Mouse (Mus musculus) C2C12 (cell line): ENCODE results near the gene Clip1.

Source experiments
- CTCF ChIP-seq: IDR thresholded peaks from one replicate; pipeline ENCODE4 v1.5.1; 2011; ENCODE audit not compliant: control insufficient read depth, insufficient read depth, insufficient read length
- MAX ChIP-seq: IDR thresholded peaks from one replicate; pipeline ENCODE4 v1.6.1; 2011; ENCODE audit warnings: mild to moderate bottlenecking, control low read depth
- MYOD1 ChIP-seq: IDR thresholded peaks from one replicate; pipeline ENCODE4 v1.6.1; 2011; ENCODE audit warnings: low read depth; ENCODE audit not compliant: control insufficient read depth, insufficient read length
- MYOG ChIP-seq: IDR thresholded peaks from one replicate; pipeline ENCODE4 v1.6.1; 2011; ENCODE audit not compliant: control insufficient read depth, insufficient read length; ENCODE audit errors: extremely low read depth
- USF1 ChIP-seq: IDR thresholded peaks from one replicate; pipeline ENCODE4 v1.6.1; 2011; ENCODE audit warnings: low read depth, mild to moderate bottlenecking, control low read depth, moderate library complexity

GRCm38 (mm10) chr5:123573362-123573761, 111.1 kb downstream of the Clip1 start:
- TF ChIP-seq CTCF (no peak), USF1 (no peak), MYOD1 (no peak), MYOG (no peak), MAX (no peak)
